Mouse (Mus musculus): Measurements from ENCODE around the gene Nanog.
A peak's percentile ranks its signal among the peaks of the same experiment; 100 is the strongest.
"Not testable (repeated sequence)": the region's sequence is repeated elsewhere in the genome, so short reads cannot be mapped to it uniquely, and the experiment has no call there.

The Nanog gene

GRCm38 (mm10) chr6:122703251-122703650, 4.0 kb upstream of the Nanog start:
- no peak for DNase-seq

DNA sequence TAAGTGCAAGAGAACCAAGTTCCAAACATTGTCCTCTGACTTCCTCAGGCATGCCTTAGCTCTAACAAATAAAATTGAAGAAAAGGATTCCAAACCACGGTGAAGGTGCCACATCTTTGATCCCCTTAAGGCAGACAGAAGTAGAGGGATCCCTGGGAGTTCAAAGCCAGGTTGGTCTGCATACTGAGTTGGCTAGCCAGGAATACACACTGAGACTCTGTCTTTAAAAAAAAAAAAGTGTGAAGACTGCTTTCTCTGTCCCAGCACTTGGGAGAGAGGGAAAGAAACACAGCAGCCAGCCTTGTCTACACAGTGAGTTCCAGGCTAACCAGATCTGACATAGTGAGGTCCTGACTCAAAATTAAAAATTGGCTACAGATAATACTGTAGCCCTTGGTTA, 3.6 kb upstream of the Nanog start:
- DNase-seq = no peak

DNA sequence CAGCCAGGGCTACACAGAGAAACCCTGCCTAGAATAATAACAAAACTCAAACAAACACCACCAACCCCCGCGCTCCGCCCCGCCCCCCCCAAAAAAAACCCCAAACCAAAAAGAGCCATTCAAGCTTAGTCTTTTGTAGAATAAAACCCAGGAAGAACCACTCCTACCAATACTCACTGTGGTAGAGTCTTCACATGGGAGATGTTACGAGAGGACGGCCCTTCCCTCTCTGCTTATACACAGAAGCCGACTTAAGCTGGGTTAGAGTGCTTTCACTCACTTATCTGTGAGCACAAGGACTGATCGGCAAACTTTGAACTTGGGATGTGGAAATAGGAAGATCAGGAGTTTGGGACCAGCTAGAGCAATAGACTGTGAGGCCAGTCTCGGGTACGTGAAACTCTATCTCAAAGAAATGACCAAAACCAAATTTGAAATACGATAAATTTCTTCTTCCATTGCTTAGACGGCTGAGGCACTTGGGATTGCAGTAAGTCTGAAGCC, 900 bp upstream of the Nanog start:
- no peak for DNase-seq

DNA sequence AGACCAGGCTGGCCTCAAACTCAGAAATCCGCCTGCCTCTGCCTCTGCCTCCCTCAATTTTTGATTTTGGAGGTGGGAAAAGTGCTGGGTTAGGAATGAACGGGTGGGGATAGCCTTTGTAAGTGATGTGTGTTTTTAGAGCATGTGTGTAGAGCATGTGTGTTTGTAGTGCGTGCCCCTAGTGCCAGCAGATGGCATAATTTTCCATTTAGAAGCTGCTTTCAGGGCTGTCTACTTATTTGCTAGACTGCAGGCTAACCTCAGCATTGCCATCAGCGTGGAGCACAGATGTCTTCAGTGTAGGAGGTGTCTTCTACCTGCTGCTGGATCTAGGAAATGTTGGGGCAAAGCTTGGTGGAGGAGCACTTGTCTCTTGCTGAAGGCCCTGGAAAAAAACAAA, 1.5 kb downstream of the Nanog start:
- DNase-seq = no peak

DNA sequence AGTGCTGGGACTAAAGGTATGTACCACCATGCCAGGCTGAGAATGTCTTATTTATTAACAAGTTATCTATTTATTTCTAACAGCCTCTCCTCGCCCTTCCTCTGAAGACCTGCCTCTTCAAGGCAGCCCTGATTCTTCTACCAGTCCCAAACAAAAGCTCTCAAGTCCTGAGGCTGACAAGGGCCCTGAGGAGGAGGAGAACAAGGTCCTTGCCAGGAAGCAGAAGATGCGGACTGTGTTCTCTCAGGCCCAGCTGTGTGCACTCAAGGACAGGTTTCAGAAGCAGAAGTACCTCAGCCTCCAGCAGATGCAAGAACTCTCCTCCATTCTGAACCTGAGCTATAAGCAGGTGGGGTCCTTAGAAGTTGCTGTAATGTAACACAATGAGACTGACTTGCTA, 4.2 kb downstream of the Nanog start:
- DNase-seq = no peak

GRCm38 (mm10) chr6:122713116-122713515, 5.8 kb downstream of the Nanog start:
- DNase-seq = not testable (repeated sequence)

GRCm38 (mm10) chr6:122714707-122715365, 7.5 kb downstream of the Nanog start:
- DNase-seq = no peak

DNA sequence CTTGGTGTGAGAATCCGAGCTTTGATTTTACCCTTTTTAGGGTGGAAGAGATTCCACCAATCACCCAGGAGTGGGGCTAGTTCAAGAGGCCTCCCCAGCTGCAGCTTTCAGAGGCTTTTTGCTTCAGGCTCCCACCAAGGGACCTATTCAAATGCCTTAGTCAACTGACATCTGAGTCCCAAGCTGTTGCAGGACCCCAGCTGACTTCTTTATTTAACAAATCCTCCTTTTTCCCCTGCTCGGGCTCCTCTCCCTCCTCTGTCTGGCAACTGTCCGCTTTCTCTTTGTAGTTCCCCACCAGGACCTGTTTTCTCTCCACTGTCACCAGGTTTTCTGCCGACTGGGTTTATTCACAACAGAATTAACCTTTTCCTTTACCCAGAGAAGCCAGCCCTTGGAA, 8.6 kb downstream of the Nanog start:
- no peak for DNase-seq

GRCm38 (mm10) chr6:122718224-122718623, 10.9 kb downstream of the Nanog start:
- DNase-seq = not testable (repeated sequence)

GRCm38 (mm10) chr6:122719942-122720341, 12.7 kb downstream of the Nanog start:
- peak; percentile 78 for DNase-seq

DNA sequence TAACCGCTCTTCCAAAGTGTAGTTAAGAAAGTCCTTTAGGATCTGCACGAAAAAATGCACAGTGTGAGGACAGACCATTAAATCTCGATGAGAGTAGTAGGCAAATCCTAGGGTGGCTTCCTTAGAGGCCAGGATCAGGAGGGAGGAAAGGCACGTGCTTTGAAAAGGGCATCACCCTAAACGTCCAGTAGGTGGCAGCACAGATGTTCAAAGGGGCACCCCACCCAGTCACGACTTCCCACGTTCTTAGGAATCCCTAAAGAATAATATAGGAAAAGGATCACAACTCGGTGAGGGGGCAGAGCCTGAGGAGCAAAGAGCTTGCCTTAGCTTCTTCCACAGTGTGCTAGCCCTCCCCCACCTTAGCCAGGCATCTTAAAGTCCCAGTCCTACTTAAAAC, 32.7 kb downstream of the Nanog start:
- peak; percentile 69 for DNase-seq

GRCm38 (mm10) chr6:122741460-122742227, 34.4 kb downstream of the Nanog start:
- no peak for DNase-seq

DNA sequence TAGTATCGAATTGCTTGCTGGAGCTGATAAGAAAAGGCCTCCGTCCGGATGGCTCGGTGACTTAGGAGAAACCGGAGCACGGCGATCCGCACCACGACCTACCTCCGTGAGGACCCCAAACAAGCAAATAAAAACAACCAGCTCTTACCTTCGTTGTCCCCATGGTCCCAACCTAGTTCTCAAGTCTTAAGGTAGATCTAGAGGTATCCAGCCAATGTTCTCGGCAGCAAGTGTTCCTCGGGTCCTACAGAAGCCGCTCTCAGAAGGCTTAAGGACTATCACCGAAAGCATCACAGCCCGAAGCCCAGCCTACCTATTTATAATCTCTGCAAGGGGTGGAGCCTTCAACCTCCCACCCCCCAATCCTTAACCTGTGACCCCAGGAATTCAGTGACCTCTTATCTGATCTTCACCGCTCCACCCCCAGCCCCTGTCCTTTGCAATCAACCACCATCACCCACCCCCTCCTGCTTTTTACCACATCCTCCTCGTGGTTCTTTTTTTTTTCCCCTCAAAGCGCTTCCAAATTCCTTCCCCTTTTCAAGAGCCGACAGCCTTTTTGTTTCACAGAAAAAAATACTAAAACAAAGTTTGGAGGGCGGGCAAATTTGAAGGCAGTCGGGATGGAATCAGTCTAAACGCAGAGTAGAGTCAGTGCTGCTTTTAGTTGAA, 35.1 kb downstream of the Nanog start:
- DNase-seq = peak; percentile 25

GRCm38 (mm10) chr6:122743353-122743752, 36.1 kb downstream of the Nanog start:
- no peak for DNase-seq

- DNase-seq = no peak
Measured at GRCm38 (mm10) chr6:122744505-122745249, 37.4 kb downstream of the Nanog start.

DNA sequence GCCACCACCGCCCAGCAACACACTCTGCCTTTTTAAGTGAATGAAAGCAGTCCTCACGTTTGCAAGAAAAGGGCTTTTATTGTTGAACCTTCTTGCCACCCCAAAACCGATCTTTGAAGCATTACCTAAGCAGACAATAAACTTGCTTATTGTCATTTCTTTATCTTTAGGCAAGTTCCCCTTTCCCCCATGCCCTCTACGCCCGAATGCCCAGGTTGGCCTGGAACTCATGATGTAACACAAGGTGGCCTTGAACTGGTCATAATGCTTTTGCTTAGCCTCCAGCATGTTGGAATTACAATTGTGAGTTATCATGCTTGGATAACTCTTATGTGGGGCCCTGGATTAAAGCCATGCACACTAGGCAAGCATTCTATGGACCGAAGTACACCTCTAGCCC, 43.3 kb downstream of the Nanog start:
- no peak for DNase-seq

DNA sequence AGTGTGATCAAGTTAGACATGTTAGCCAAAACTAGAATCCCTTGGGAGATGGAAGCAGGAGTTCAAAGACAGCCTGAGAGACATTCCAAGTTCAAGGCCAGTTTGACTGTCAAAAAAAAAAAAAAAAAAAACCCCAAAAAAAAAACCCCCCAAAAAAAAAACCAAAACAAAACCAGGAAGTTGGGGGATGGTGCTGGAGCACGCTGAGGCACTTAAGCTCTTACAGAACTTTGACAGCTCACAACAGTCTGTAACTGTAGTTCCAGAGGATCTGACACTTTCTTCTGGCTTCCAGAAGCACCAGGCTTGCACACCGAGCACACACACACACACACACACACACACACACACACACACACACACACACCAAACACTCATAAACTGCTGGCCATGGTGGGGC, 48.6 kb downstream of the Nanog start:
- DNase-seq = no peak

DNA sequence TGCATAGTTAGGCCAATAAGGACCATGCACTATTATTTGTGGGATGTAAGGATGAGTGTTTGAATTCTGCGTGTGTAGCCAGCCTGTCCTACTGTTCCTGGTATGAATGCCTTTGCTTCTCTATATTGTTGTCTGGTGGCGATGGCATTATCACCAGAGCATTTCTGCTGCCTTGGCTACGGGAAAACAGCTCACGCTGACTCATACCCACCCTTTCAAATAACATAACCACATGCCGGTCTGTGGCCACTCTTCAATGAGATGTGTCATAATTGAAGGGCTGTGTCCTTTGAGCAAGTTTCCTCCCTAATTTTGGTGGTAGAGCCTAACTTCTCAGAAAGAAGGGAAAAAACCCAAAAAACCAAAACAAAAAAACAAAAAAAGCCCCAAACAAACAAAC, 51.4 kb downstream of the Nanog start:
- DNase-seq = no peak

GRCm38 (mm10) chr6:122761011-122761599, 53.8 kb downstream of the Nanog start:
- DNase-seq = peak; percentile 39

DNA sequence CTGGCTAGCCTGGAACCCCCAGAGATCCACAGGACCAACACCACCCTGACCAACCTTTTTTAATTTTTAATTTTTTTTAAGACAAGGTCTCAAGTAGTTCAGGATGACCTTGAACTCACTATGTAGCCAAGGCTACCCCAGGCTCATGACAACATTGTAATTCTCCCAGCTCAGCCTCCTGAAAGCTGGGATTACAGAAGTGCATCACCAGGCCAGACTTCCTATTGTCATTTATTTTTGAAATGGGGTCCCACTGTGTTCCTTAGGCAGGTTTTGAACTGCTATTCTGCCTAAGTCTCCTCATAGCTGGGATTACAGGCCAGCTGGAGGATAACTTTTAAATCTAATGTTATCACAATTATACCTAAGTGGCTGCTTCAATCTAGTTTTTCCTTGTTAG, 54.6 kb downstream of the Nanog start:
- no peak for DNase-seq

GRCm38 (mm10) chr6:122762480-122762879, 55.2 kb downstream of the Nanog start:
- DNase-seq = no peak

DNA sequence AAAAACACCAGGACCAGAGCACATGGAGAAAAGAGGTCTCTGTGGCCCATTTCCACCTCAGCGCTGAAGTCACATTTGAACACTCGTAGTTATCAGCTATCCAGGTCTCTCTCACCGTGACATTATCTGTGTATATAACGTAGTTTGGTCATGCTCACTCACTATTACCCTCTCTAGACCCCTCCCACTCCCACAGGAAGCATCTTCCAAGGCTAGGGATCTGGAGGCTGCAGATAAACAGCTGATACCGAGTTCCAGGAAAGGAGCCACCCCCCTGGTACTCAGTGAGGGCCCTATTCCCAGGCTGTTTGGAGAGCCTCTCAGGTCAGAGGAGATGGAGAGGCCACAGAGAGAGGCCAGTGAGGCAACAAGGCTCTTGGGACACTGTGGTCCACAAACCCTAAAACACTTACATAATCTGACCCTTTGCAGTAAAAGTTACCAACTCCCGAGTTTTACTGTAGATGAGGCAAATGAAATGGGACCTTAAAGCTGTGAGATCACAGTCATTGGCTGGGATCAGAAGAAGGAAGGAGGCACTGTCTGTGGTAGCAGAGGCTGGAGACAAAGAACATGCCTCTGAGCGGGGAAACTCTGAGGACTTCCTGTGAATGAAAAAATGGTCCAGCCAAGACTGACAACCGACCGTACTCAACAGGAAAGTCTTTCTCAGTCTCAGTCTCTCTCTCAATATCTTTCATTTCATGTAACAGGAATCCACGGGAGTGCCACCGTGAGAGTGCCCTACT, 55.8 kb downstream of the Nanog start:
- no peak for DNase-seq

Measured in kidney, adult 9 months (tissue).